Mouse (Mus musculus): ENCODE measurements around the gene Fcer2a. TPM values are rescaled to one million over a fixed set of nuclear protein-coding genes. Genes with fewer than 3 reads are reported as not detected.

Fcer2a gene
- polyA plus RNA-seq, 1 experiment from 2014 or later: 0.14 TPM

DNA sequence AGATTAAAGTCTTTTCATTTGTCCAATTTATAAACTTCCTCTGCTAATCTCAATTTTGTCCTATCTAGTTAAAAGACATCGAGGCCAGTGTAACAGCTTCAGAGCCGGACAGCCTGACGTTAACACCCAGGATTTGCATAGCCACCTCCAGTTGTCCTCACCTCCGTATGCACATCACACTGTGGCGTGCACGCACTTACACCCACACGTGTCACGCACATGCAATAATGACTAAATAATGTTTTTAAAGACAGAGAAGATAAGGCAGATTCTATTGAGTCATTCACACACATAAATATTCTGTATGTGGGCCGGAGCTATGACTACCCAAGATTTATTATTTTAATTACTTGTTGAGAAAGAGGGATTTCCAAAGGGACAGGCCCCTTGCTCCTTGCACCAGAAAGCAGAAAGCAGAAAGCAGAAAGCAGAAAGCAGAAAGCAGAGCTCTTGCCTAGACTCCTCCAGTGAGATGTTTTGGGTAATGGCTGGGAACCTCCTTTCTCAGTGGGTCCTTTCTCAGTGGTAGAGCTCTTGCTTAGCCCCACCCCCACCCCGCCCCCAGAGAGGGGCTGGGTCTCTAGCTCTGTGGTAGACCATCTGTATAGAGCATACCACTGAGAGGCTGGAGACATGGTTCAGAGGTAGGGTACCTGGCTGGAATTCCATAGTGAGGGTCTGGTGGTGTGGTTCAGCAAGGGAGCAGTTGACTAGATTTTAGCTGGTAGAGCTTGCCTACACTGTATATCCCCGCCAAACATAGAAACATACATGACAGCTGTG, 39.1 kb downstream of the Fcer2a start:
- Histone ChIP-seq H3K27ac (ENCODE audit: low read length) (no peak overlapping the region), H3K27me3 (replicated peaks; ENCODE audit: insufficient read depth, low read length) (no peaks in the 10 kb centered on the region), H3K4me2 (replicated peaks; ENCODE audit: low read depth, low read length) (no peak overlapping the region), H3K9me3 (ENCODE audit: low read length) (no peaks in the 10 kb centered on the region), H3K36me3 (ENCODE audit: insufficient read depth, low read length) (no peaks in the 10 kb centered on the region), H3K4me1 (ENCODE audit: insufficient read depth, low read depth, low read length) (no peaks in the 10 kb centered on the region), H3K9ac (replicated peaks; ENCODE audit: low read depth) (no peak overlapping the region), H3K4me3 (ENCODE audit: low read depth, low read length) (no peak overlapping the region)
- 68% methylated on average over 11 of the region's 11 CpGs for WGBS
- DNase-seq (ENCODE audit: low spot score) (no peak), ATAC-seq (no peak)
- TF ChIP-seq EP300 (IDR thresholded peaks at IDR 0.05): no peak
- no peak for TF ChIP-seq CTCF (IDR thresholded peaks at IDR 0.05)

DNA sequence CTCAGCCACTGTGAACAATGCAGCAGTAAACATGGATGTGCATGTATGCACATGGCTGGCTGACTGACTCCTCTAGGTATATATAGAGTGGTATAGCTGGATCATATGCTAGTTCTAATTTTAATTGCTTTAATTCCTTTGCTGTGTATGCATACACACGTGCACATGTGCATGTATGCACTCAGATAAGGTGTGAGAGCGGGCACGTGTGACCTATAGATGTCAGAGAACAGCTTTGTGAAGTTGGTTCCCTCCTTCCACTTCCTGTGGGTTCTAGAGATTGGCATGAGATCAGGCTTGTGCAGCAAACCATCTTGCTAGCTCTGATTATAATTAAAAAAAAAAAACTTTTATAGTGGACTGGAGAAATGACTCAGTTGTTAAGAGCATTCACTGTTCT, 41.1 kb downstream of the Fcer2a start:
- ATAC-seq: no peak
- no peaks in the 10 kb centered on the region for H3K9me3 ChIP-seq (ENCODE audit: low read length)
- H3K27me3 ChIP-seq (replicated peaks; ENCODE audit: insufficient read depth, low read length): no peaks in the 10 kb centered on the region
- no peak for TF ChIP-seq CTCF (IDR thresholded peaks at IDR 0.05)
- no peak for TF ChIP-seq EP300 (IDR thresholded peaks at IDR 0.05)
- no peak overlapping the region for H3K27ac ChIP-seq (ENCODE audit: low read length)
- 60% methylated on average over 3 of the region's 3 CpGs for WGBS
- no peak for DNase-seq (ENCODE audit: low spot score)
- no peak overlapping the region for H3K4me3 ChIP-seq (ENCODE audit: low read depth, low read length)
- no peak overlapping the region for H3K4me2 ChIP-seq (replicated peaks; ENCODE audit: low read depth, low read length)
- H3K9ac ChIP-seq (replicated peaks; ENCODE audit: low read depth): no peak overlapping the region
- no peaks in the 10 kb centered on the region for H3K4me1 ChIP-seq (ENCODE audit: insufficient read depth, low read depth, low read length)
- no peaks in the 10 kb centered on the region for H3K36me3 ChIP-seq (ENCODE audit: insufficient read depth, low read length)

DNA sequence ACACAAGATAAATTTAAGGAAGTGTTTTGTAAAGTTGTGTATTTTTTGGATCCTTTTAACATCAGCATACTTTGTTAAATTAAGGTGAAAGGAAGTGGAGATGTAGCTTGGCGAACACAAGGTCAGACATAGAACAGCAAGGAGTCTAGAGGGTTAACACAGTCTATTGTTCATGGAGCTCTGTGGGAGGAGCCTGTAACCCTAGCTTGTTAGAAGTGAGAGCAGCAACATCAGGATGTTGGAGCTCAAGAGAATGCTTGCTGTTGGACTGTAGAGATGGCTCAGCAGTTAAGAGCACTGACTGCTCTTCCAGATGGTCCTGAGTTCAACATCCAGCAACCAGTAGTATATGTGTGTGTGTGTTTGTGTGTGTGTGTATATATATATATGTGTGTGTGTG, 45.0 kb downstream of the Fcer2a start:
- Histone ChIP-seq H3K27ac (ENCODE audit: low read length) (no peak overlapping the region), H3K27me3 (replicated peaks; ENCODE audit: insufficient read depth, low read length) (no peaks in the 10 kb centered on the region), H3K36me3 (ENCODE audit: insufficient read depth, low read length) (no peaks in the 10 kb centered on the region), H3K4me2 (replicated peaks; ENCODE audit: low read depth, low read length) (no peak overlapping the region), H3K9ac (replicated peaks; ENCODE audit: low read depth) (no peak overlapping the region), H3K4me3 (ENCODE audit: low read depth, low read length) (no peak overlapping the region), H3K9me3 (ENCODE audit: low read length) (no peaks in the 10 kb centered on the region), H3K4me1 (ENCODE audit: insufficient read depth, low read depth, low read length) (no peaks in the 10 kb centered on the region)
- no peak for DNase-seq (ENCODE audit: low spot score)
- WGBS: 35% methylated on average over 1 of the region's 1 CpGs
- no peak for ATAC-seq
- TF ChIP-seq EP300 (IDR thresholded peaks at IDR 0.05) (no peak), CTCF (IDR thresholded peaks at IDR 0.05) (no peak)

DNA sequence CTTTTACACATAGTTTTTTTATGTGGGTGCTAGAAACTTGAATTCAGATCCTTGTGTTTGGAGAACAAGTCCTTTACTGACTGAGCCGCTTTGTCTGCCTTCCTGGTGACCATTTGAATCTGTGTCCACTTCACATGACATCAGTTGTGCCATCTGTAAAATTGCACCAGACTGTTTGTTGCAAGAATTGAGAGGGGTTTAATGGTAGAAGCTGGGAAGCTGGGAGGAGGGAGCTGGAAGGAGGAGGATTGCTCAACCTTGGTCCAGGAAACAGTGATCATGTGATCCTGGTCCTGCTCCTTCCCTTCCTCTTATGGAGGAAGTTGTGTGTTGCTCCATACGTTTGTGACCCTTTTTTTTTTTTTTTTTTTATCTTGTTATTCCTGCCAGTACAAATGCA, 45.7 kb downstream of the Fcer2a start:
- TF ChIP-seq EP300 (IDR thresholded peaks at IDR 0.05): no peak
- TF ChIP-seq CTCF (IDR thresholded peaks at IDR 0.05): no peak
- no peak overlapping the region for H3K9ac ChIP-seq (replicated peaks; ENCODE audit: low read depth)
- no peak overlapping the region for H3K4me3 ChIP-seq (ENCODE audit: low read depth, low read length)
- WGBS: 45% methylated on average over 2 of the region's 2 CpGs
- peak; percentile 47; the same call in 1 of the 2 replicates for ATAC-seq
- no peaks in the 10 kb centered on the region for H3K36me3 ChIP-seq (ENCODE audit: insufficient read depth, low read length)
- peak; percentile 75 for DNase-seq (ENCODE audit: low spot score)
- H3K4me1 ChIP-seq (ENCODE audit: insufficient read depth, low read depth, low read length): no peaks in the 10 kb centered on the region
- H3K27ac ChIP-seq (ENCODE audit: low read length): no peak overlapping the region
- no peaks in the 10 kb centered on the region for H3K9me3 ChIP-seq (ENCODE audit: low read length)
- H3K4me2 ChIP-seq (replicated peaks; ENCODE audit: low read depth, low read length): no peak overlapping the region
- H3K27me3 ChIP-seq (replicated peaks; ENCODE audit: insufficient read depth, low read length): no peaks in the 10 kb centered on the region

DNA sequence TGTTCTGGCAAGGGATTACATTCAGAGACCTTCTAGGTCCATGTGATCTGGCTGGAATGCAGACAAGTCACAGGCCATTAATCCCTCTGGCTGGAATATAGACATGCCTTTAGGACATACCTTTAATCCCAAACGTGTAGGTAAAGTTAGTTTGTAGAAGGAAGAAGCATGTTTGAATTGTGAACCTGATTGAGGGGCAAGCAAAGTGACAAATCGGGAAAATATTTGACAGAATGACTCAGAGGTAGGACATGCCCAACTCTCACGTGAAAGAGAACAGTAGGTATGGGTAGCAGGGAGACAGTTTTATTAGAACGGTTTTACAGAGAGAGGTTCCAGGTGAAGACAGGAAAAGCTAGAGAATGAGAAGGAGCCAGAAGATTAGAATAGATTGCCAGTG, 46.4 kb downstream of the Fcer2a start:
- TF ChIP-seq CTCF (IDR thresholded peaks at IDR 0.05) (no peak), EP300 (IDR thresholded peaks at IDR 0.05) (no peak)
- WGBS: 65% methylated on average over 4 of the region's 4 CpGs
- no peak overlapping the region for H3K4me2 ChIP-seq (replicated peaks; ENCODE audit: low read depth, low read length)
- no peak overlapping the region for H3K4me3 ChIP-seq (ENCODE audit: low read depth, low read length)
- no peak for DNase-seq (ENCODE audit: low spot score)
- H3K27ac ChIP-seq (ENCODE audit: low read length): no peak overlapping the region
- ATAC-seq: no peak
- H3K4me1 ChIP-seq (ENCODE audit: insufficient read depth, low read depth, low read length): no peaks in the 10 kb centered on the region
- no peaks in the 10 kb centered on the region for H3K36me3 ChIP-seq (ENCODE audit: insufficient read depth, low read length)
- no peaks in the 10 kb centered on the region for H3K9me3 ChIP-seq (ENCODE audit: low read length)
- H3K9ac ChIP-seq (replicated peaks; ENCODE audit: low read depth): no peak overlapping the region
- H3K27me3 ChIP-seq (replicated peaks; ENCODE audit: insufficient read depth, low read length): no peaks in the 10 kb centered on the region

DNA sequence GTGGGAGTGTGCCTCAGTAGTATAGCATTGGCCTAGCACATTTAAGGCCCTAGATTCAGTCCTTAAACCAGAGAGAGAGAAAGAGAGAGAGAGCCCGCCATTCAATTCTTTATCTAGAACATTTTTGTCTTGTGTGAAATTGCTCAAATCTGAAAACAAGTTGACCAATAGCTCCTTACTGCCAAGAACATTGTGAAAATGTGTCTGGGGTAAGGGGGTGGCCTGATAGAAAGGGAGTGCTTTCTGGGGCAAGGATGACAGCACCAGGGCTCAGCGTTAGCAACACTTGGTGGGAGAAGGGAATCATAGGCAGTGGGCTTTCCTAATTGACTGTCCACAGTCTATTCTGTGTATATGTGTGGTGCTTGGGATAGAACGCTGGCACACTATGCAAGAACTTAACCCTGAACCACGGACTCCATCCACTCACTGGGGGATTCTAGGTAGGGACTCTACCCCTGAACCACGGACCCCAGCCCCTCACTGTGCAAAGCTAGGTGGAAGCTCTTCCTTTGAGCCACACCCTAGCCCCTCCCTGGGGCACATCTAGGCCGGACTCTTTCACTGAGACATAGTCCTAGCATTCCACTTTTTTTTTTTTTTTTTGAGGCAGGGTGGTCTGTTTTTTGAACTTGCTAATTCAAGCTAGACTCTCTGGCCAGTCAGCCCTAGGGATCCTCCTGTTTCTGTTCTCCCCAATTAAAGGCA, 47.0 kb downstream of the Fcer2a start:
- Histone ChIP-seq H3K4me2 (replicated peaks; ENCODE audit: low read depth, low read length) (no peak overlapping the region), H3K27ac (ENCODE audit: low read length) (peak overlapping the region; percentile 62; the same call in 1 of the 2 replicates), H3K27me3 (replicated peaks; ENCODE audit: insufficient read depth, low read length) (no peaks in the 10 kb centered on the region), H3K36me3 (ENCODE audit: insufficient read depth, low read length) (no peaks in the 10 kb centered on the region), H3K4me1 (ENCODE audit: insufficient read depth, low read depth, low read length) (no peaks in the 10 kb centered on the region), H3K4me3 (ENCODE audit: low read depth, low read length) (no peak overlapping the region), H3K9ac (replicated peaks; ENCODE audit: low read depth) (no peak overlapping the region), H3K9me3 (ENCODE audit: low read length) (no peaks in the 10 kb centered on the region)
- TF ChIP-seq CTCF (IDR thresholded peaks at IDR 0.05): no peak
- TF ChIP-seq EP300 (IDR thresholded peaks at IDR 0.05): peak; percentile 59; the same call in 1 of the 2 replicates
- 65% methylated on average over 6 of the region's 6 CpGs for WGBS
- DNase-seq (ENCODE audit: low spot score) (peak; percentile 77), ATAC-seq (peak; percentile 56)
